Mouse (Mus musculus): ENCODE results near the gene Slc16a13. TPM values are rescaled to one million over a fixed set of nuclear protein-coding genes. Genes with fewer than 3 reads are reported as not detected.
"Not testable (repeated sequence)": the region's sequence is repeated elsewhere in the genome, so short reads cannot be mapped to it uniquely, and the experiment has no call there.

The Slc16a13 gene
- total RNA-seq, 2 experiments from 2014 or later, result 2.1 to 2.9 TPM

- no peak for DNase-seq
Measured at GRCm38 (mm10) chr11:70171181-70171580, 49.7 kb downstream of the Slc16a13 start.

DNA sequence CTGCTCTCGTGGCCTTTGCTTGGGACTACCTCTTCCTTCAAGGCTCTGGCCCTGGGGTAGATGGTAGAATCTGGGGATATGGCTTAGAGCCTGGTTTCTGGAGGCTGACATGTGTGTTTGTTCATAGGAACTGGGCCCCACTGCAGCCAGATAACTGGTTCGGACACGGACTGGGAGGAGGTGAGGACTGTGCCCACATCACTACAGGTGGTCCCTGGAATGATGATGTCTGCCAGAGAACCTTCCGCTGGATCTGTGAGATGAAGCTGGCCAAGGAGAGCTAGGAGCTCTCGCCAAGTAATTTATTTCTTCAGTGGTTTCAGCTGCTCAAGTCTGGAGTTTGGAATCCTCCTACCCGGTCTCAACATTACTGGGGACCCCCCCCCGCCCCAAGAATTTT is 50.6 kb downstream of the Slc16a13 start:
- no peak for DNase-seq

DNA sequence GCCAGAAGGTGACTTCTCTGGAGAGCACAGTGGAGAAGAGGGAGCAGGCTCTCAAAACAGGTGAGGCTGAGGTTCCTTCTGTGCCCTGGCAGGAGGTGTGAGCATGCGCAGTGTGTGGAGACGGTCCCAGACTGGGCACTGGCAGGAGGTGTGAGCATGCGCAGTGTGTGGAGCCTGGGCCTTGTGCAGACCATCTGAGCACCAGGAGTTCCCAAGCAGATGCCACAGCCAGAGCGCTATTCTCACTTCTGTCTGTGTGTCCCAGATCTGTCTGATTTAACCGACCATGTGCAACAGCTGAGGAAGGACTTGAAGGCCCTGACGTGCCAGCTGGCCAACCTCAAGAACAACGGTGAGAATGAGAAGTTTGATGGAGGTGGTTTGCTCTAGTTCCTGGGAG is 51.4 kb downstream of the Slc16a13 start:
- DNase-seq, result not testable (repeated sequence)

DNA sequence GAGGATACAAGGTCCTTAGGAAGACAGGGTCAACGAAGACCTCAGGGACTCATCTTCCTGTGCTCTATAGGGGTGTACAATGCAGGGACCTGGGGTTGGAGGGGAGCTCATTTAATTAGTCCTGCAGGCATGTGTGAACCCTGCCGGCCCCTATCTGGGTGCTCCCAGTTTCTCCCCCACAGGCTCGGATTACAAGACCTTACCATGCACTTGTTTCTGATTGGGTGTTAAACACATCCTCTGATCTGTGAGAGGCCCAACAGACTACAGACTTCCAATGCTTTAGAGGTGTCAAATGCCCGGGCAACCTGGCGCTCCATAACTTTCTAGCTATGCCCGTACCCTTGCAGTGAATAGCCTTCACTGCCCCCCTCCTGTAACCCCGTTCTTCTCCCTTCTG is 52.7 kb downstream of the Slc16a13 start:
- DNase-seq, result no peak

Small RNA genes within 50 kb of the gene (microRNA-seq; reads per million reads assigned to microRNA genes)
- 1,311 to 2,478 reads per million in 2 experiments for gene Mir195a
- 0 reads per million in 2 experiments for gene Mir497
- gene Mir497b, result 0 reads per million in 2 experiments

Other genes with a start within 250 kb of the Slc16a13 start
- gene Ctdnep1, start 239.9 kb downstream of the Slc16a13 start, total RNA-seq (2021), result 100 to 1,000 TPM; 130 to 144 TPM
- 10 to 100 TPM; 46.2 to 53.1 TPM for gene Elp5, start 238.5 kb downstream of the Slc16a13 start, total RNA-seq (2021)
- 100 to 1,000 TPM; 285 to 320 TPM for gene Gabarap, start 229.9 kb downstream of the Slc16a13 start, total RNA-seq (2021)
- 10 to 100 TPM; 18.4 to 19.7 TPM for gene Phf23, start 225.3 kb downstream of the Slc16a13 start, total RNA-seq (2021)
- gene Dvl2, start 220.5 kb downstream of the Slc16a13 start, total RNA-seq (2021), result 1 to 10 TPM; 3.4 to 4.8 TPM
- gene Acadvl, start 205.7 kb downstream of the Slc16a13 start, total RNA-seq (2021), result 1,000 to 10,000 TPM; 1,326 to 1,372 TPM
- gene Dlg4, start 204.1 kb downstream of the Slc16a13 start, total RNA-seq (2021), result 1 to 10 TPM; 5.9 to 6.8 TPM
- gene Asgr1, start 167.0 kb downstream of the Slc16a13 start, total RNA-seq (2021), result not detected
- under 1 TPM in 1 of 2 experiments, not detected in 1; 0.21 TPM for gene Asgr2, start 128.4 kb downstream of the Slc16a13 start, total RNA-seq (2021)
- gene Mgl2, start 90.7 kb downstream of the Slc16a13 start, total RNA-seq (2021), result 1 to 10 TPM; 3.5 to 5.1 TPM
- 1 to 10 TPM; 3.1 to 3.5 TPM for gene Clec10a, start 64.9 kb downstream of the Slc16a13 start, total RNA-seq (2021)
- 1 to 10 TPM in 1 of 2 experiments, under 1 TPM in 1; 0.65 to 2.2 TPM for gene Slc16a11, start 8.3 kb downstream of the Slc16a13 start, total RNA-seq (2021)
- gene Bcl6b, start 8.7 kb upstream of the Slc16a13 start, total RNA-seq (2021), result 10 to 100 TPM in 1 of 2 experiments, 1 to 10 TPM in 1; 5.5 to 15.5 TPM
- gene 0610010K14Rik, start 16.9 kb upstream of the Slc16a13 start, total RNA-seq (2021), result 10 to 100 TPM; 29.1 to 30.6 TPM
- 1 to 10 TPM; 2.7 TPM for gene Gm21988, start 18.8 kb upstream of the Slc16a13 start, total RNA-seq (2021)
- 100 to 1,000 TPM in 1 of 2 experiments, 10 to 100 TPM in 1; 97.8 to 102 TPM for gene Rnasek, start 18.8 kb upstream of the Slc16a13 start, total RNA-seq (2021)
- gene Alox12, start 34.3 kb upstream of the Slc16a13 start, total RNA-seq (2021), result 1 to 10 TPM; 1.6 to 1.9 TPM
- gene Alox12e, start 101.6 kb upstream of the Slc16a13 start, total RNA-seq (2021), result not detected
- 1 to 10 TPM; 4.0 to 7.2 TPM for gene Alox15, start 131.0 kb upstream of the Slc16a13 start, total RNA-seq (2021)
- 10 to 100 TPM; 19.0 to 19.3 TPM for gene Pelp1, start 189.0 kb upstream of the Slc16a13 start, total RNA-seq (2021)
- gene Arrb2, start 211.6 kb upstream of the Slc16a13 start, total RNA-seq (2021), result 10 to 100 TPM; 11.3 to 12.5 TPM
- gene Med11, start 230.9 kb upstream of the Slc16a13 start, total RNA-seq (2021), result 1 to 10 TPM; 7.5 to 8.2 TPM
- 1 to 10 TPM; 1.7 to 2.8 TPM for gene Zmynd15, start 238.4 kb upstream of the Slc16a13 start, total RNA-seq (2021)
- 1 to 10 TPM; 8.3 to 9.9 TPM for gene Cxcl16, start 238.9 kb upstream of the Slc16a13 start, total RNA-seq (2021)